Mouse (Mus musculus): ENCODE measurements around the gene 5730409E04Rik. TPM values are rescaled to one million over a fixed set of nuclear protein-coding genes. Genes with fewer than 3 reads are reported as not detected.

5730409E04Rik gene
- polyA plus RNA-seq, 1 experiment: 11.7 TPM

- Histone ChIP-seq H3K4me1 (ENCODE audit: control insufficient read depth, insufficient read depth, low read length) (peaks cover 3% of the 10 kb centered on the region; the same call in 1 of the 2 replicates), H3K27ac (ENCODE audit: insufficient read depth, low read depth, low read length) (no peak overlapping the region), H3K4me3 (ENCODE audit: insufficient read depth, low read length) (no peak overlapping the region)
- TF ChIP-seq CTCF (IDR thresholded peaks at IDR 0.05; ENCODE audit: low read depth, low read length) (no peak), POLR2A (IDR thresholded peaks at IDR 0.05; ENCODE audit: borderline replicate concordance, low read depth, low read length) (no peak)
These were observed 7.8 kb upstream of the 5730409E04Rik start for GRCm38 (mm10) chr4:126601597-126602444.

- H3K4me3 ChIP-seq (ENCODE audit: insufficient read depth, low read length): no peak overlapping the region
- TF ChIP-seq CTCF (IDR thresholded peaks at IDR 0.05; ENCODE audit: low read depth, low read length) (no peak), POLR2A (IDR thresholded peaks at IDR 0.05; ENCODE audit: borderline replicate concordance, low read depth, low read length) (no peak)
- H3K27ac ChIP-seq (ENCODE audit: insufficient read depth, low read depth, low read length): no peak overlapping the region
- H3K4me1 ChIP-seq (ENCODE audit: control insufficient read depth, insufficient read depth, low read length): peaks cover 3% of the 10 kb centered on the region; the same call in 1 of the 2 replicates
These were observed 7.2 kb upstream of the 5730409E04Rik start for GRCm38 (mm10) chr4:126602445-126602762.

GRCm38 (mm10) chr4:126604141-126604540 lies 5.5 kb upstream of the 5730409E04Rik start:
- Histone ChIP-seq H3K4me1 (ENCODE audit: control insufficient read depth, insufficient read depth, low read length) (no peaks in the 10 kb centered on the region), H3K4me3 (ENCODE audit: insufficient read depth, low read length) (no peak overlapping the region), H3K27ac (ENCODE audit: insufficient read depth, low read depth, low read length) (no peak overlapping the region)
- TF ChIP-seq POLR2A (IDR thresholded peaks at IDR 0.05; ENCODE audit: borderline replicate concordance, low read depth, low read length): no peak

DNA sequence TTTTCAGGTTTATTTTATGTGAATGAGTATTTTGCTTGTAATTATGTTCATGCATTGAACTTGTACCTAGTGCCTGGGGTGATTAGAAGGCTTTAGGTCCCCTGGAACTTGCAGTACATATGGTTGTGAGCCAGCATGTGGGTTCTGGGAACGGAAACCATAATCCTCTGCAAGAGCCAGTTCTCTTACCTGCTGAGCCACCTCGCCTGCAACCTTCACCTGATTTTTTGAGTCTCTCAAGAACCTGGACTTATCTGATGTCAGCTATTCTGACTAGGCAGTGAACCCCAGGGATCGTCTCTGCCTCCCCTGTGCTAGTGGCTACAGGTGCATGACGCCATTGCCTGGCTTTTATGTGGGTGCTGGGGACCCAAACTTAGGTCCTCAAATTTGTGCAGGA lies 3.9 kb upstream of the 5730409E04Rik start:
- H3K4me3 ChIP-seq (ENCODE audit: insufficient read depth, low read length): no peak overlapping the region
- TF ChIP-seq CTCF (IDR thresholded peaks at IDR 0.05; ENCODE audit: low read depth, low read length): no peak
- TF ChIP-seq POLR2A (IDR thresholded peaks at IDR 0.05; ENCODE audit: borderline replicate concordance, low read depth, low read length): no peak
- no peak overlapping the region for H3K27ac ChIP-seq (ENCODE audit: insufficient read depth, low read depth, low read length)
- no peaks in the 10 kb centered on the region for H3K4me1 ChIP-seq (ENCODE audit: control insufficient read depth, insufficient read depth, low read length)

DNA sequence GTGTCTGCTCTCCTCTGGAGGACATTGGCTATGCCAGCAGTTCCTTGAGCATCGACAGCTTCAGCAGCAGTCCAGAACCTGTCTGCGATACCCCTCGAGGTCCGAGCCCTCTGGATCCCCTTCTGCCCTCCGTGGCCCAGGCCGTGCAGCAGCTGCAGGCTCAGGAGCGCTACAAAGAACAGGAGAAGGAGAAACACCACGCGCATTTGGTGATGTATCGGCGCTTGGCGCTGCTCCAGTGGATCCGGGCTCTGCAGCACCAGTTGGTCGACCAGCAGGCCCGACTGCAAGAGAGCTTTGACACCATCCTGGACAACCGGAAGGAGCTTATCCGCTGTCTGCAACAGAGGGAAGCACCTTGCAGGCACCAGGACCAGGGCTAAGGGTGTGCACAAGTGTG lies 2.4 kb downstream of the 5730409E04Rik start:
- no peak overlapping the region for H3K4me3 ChIP-seq (ENCODE audit: insufficient read depth, low read length)
- TF ChIP-seq CTCF (IDR thresholded peaks at IDR 0.05; ENCODE audit: low read depth, low read length) (no peak), POLR2A (IDR thresholded peaks at IDR 0.05; ENCODE audit: borderline replicate concordance, low read depth, low read length) (no peak)
- H3K27ac ChIP-seq (ENCODE audit: insufficient read depth, low read depth, low read length): no peak overlapping the region
- H3K4me1 ChIP-seq (ENCODE audit: control insufficient read depth, insufficient read depth, low read length): 0 out of 2 replicates have a peak, but pooled peaks cover 2% of the 10 kb centered on the region

GRCm38 (mm10) chr4:126616312-126616711 lies 6.7 kb downstream of the 5730409E04Rik start:
- TF ChIP-seq POLR2A (IDR thresholded peaks at IDR 0.05; ENCODE audit: borderline replicate concordance, low read depth, low read length) (no peak), CTCF (IDR thresholded peaks at IDR 0.05; ENCODE audit: low read depth, low read length) (no peak)
- 0 out of 2 replicates have a peak, but pooled peaks cover 2% of the 10 kb centered on the region for H3K4me1 ChIP-seq (ENCODE audit: control insufficient read depth, insufficient read depth, low read length)
- H3K27ac ChIP-seq (ENCODE audit: insufficient read depth, low read depth, low read length): no peak overlapping the region
- peak overlapping the region; percentile 37 for H3K4me3 ChIP-seq (ENCODE audit: insufficient read depth, low read length)

- H3K27ac ChIP-seq (ENCODE audit: insufficient read depth, low read depth, low read length): no peak overlapping the region
- H3K4me1 ChIP-seq (ENCODE audit: control insufficient read depth, insufficient read depth, low read length): 0 out of 2 replicates have a peak, but pooled peaks cover 2% of the 10 kb centered on the region
- TF ChIP-seq POLR2A (IDR thresholded peaks at IDR 0.05; ENCODE audit: borderline replicate concordance, low read depth, low read length): no peak
- no peak overlapping the region for H3K4me3 ChIP-seq (ENCODE audit: insufficient read depth, low read length)
These were observed 10.2 kb downstream of the 5730409E04Rik start for GRCm38 (mm10) chr4:126619691-126620330.

GRCm38 (mm10) chr4:126620349-126620874 lies 10.8 kb downstream of the 5730409E04Rik start:
- Histone ChIP-seq H3K4me3 (ENCODE audit: insufficient read depth, low read length) (no peak overlapping the region), H3K4me1 (ENCODE audit: control insufficient read depth, insufficient read depth, low read length) (0 out of 2 replicates have a peak, but pooled peaks cover 2% of the 10 kb centered on the region), H3K27ac (ENCODE audit: insufficient read depth, low read depth, low read length) (no peak overlapping the region)
- TF ChIP-seq CTCF (IDR thresholded peaks at IDR 0.05; ENCODE audit: low read depth, low read length) (no peak), POLR2A (IDR thresholded peaks at IDR 0.05; ENCODE audit: borderline replicate concordance, low read depth, low read length) (no peak)

DNA sequence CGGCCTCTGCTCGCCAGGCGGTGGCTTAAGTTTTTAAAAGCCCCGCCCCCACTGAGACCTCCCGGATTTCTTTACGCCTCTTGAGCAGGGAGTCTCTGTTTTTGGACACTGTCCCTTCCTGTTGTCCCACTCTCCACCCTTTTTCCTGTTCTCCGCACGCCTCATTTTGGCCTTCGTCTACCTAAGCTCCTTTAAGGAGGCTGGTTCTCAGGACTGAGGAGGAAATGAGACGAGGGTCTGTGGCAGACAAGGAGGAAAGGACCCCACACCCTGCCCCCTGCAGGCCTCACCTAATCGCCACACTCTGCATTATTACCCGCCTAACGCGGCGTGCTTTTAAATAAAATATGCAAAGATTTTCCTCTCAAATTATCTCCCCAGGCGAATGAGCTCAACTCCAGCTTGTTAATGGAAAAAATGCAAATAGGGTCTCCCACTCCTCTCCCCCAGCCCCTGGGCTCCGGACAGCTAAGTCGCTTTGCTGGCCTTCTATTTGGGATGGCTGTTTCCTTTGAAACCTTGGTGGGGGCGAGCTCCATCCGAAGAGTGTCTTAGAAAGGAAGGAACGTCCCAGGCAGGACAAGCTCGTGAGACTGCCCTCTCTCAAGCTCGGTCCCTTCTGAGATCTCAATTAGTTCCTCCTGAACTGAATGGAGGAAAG lies 17.5 kb downstream of the 5730409E04Rik start:
- Histone ChIP-seq H3K4me1 (ENCODE audit: control insufficient read depth, insufficient read depth, low read length) (no peaks in the 10 kb centered on the region), H3K27ac (ENCODE audit: insufficient read depth, low read depth, low read length) (no peak overlapping the region), H3K4me3 (ENCODE audit: insufficient read depth, low read length) (no peak overlapping the region)
- TF ChIP-seq CTCF (IDR thresholded peaks at IDR 0.05; ENCODE audit: low read depth, low read length): no peak

DNA sequence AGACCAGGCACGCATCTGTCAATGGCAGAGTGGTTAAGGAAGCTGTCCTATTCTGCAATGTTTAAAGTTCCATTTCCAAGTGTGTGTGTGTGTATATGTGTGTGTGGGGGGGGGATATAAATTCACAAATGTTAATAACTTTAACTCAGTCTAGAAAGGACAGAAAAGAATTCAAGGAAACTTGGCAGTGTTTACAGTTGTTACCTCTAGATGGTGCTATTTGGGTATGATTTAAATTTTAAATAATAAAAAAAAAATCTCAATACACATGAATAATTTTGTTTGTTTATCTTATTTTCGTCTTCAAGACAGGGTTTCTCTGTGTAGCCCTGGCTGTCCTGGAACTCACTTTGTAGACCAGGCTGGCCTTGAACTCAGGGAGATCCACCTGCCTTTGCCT lies 22.3 kb downstream of the 5730409E04Rik start:
- H3K4me3 ChIP-seq (ENCODE audit: insufficient read depth, low read length): no peak overlapping the region
- TF ChIP-seq CTCF (IDR thresholded peaks at IDR 0.05; ENCODE audit: low read depth, low read length): 0 out of 2 replicates have a peak, but pooled peaks have one; percentile 22
- no peak for TF ChIP-seq POLR2A (IDR thresholded peaks at IDR 0.05; ENCODE audit: borderline replicate concordance, low read depth, low read length)
- no peak overlapping the region for H3K27ac ChIP-seq (ENCODE audit: insufficient read depth, low read depth, low read length)
- H3K4me1 ChIP-seq (ENCODE audit: control insufficient read depth, insufficient read depth, low read length): no peaks in the 10 kb centered on the region

Measured in bone marrow macrophage, adult 2 months (primary cell).